Mouse (Mus musculus) cerebellum, adult 11 months (tissue): Measurements from ENCODE around the gene Bid.
"Not testable (repeated sequence)": the region's sequence is repeated elsewhere in the genome, so short reads cannot be mapped to it uniquely, and the experiment has no call there.

Experiments
- DNase-seq: peaks from one replicate; pipeline ENCODE4 v3.0.0; 2022

Gene Bid

DNA sequence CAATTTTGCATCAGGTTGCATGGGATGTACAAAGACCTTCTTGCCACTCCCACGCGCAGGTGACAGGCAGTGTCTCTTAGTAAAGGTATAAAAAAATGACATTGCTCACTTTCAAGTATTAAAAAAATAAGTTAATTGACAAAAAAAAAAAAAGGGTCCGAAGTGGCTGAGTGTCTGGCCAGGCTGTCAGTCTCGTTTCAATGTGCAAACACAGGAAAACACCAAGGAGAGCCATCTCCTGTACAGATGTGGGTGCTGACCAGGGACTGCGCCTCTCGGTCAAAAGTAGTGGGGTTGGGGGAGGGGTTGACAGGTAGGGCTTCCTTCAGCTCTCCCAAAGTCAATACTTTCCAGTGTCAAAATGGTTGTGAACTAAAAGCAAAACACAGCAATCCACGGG, 17.0 kb upstream of the Bid start:
- DNase-seq = no peak

DNA sequence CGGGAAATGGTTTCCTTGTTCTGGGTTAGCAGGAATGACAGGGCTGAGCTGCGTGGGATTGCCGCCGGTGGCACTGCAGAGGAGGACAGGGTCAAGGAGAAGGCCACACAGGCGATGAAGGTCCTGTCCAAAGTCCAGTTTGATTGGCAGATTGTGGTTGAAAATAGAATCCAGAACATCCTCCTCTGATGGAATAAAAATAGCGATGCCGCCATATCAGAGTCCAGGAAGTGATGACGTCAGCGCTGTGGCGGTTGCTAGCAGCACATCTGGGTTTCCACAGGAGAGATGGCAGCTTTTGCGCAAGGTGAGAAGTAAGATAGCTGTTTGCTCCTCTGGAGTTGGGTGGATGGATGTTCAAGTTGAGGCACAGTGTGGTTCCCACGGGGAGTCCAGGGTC, 15.9 kb upstream of the Bid start:
- DNase-seq = no peak

DNA sequence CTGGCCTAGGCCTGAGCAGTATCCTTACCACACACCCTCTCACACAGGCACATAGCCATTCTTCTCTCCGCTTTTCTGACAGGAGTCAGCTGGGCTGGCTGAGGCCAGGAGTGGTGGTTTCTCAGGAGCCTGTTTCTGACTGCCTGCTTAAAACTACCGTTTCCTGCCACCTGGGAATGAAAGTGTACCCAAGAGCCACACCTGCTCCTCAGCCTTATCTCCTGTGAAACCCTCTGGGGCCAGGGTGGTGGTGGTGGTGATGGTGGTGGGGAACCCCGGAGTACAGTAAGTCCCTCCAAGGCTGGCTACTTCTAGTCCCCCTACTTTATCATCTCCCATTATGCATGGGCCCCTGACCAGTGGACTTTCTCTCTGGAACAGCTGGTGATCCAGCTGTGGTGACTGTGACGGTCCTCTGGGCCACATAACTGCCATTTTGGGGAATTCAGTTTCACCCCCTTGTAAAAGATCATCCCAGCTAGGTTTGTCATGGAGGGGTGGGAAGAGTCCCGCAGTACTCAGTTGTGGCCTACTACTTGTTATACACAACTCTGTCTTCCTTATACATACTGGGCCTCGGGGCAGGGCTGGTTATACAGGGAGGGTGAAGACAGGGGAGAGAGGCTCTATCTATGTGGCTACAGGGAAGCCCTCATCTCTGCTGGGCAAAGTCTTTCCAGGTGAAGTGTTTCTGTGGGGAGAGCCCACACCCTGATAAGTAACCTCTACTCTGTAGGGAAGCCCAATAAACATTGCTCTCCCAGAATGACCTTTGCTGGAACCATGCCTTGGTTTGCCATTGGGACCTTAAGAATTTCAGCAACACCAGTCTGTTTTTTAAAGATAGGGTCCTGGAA, 14.0 kb upstream of the Bid start:
- DNase-seq = no peak

DNA sequence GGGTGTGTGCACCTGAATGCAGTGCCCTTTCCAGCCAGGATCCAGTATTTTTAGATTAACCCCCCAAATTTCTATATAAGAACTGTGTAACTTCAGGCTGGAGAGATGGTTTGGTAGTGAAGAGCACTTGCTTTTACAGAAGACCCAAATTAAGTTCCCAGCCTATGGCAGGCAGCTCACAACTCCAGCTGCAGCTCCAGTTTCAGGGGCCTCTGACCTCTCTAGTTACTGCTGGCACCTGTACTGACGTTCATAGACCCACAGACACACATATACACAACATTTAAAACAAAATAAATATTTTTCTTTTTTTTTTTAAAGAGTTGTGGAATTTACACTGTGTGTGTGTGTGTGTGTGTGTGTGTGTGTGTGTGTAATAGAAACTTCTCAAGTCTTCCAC, 12.8 kb upstream of the Bid start:
- DNase-seq = no peak

DNA sequence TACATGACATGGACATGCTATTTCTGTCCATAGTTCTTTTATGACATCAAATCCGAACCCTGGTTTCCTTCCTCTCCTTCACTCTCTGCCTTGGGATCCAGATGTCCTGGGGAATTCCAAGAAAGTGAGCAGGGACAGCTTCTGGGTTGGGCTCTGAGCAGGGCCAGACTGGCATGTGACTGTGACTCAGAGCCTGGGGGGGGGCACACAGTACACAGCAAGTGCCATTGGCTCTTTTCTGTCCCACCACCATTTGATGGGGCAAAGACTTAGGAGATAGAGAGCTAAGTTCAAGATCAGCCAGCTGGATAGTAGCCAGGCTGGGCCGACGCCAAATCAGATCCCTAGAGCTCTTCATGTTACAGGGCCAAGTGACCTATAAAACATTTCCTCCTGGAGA, 11.1 kb upstream of the Bid start:
- DNase-seq = peak; percentile 20

DNA sequence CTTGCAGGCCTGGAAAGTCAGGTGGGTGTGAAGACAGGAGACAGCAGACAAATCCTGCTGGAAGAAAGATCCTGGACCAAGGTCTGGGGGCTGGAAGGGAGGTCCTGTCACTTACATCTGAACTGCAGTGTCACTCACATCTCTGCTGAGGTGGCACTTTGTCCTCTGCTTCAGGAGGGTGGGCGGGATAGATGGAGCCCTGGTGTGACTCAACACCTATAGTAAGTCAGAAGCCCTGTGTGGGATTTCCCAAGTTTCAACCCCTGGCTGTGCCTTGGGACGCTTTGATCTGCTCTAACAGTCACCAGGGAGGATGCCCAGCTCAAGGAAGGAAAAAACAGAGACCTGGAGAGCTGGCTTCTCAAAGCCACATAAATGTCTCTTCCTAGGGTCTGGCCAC, 10.2 kb upstream of the Bid start:
- DNase-seq = no peak

DNA sequence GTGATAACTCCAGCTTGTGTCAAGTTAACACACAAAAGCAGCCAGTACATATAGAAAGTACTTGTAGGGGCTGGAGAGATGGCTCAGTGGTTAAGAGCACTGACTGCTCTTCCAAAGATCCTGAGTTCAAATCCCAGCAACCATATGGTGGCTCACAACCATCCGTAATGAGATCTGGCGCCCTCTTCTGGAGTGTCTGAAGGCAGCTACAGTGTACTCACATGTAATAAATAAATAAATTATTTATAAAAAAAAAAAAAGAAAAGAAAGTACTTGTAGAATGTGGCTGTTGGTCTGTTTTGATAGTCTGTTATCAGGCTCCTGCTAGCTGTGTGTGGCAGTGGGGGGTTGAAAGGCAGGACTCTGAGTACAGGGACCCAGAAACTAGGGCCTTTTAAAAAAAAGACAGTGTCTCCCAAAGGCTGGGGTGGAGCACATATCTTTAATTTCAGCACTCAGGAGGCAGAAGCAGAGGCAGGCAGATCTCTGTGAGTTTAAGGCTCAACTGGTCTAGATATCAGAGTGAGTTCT, 8.2 kb upstream of the Bid start:
- not testable (repeated sequence) for DNase-seq

DNA sequence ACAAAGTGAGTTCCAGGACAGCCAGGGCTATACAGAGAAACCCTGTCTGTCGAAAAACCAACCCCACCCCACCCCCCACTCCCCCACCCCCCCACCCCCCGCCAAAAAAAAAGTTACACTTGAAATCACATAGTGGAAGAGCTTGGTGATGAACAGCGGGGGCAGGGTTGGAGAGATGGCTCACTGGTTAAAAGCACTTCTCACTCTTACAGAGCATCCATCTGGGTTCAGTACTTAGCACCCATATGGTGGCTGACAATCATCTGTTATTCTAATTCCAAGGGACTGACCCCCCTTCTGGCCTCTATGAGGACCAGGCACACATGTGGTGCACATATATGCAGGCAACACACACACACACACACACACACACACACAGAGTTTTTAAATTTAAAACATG, 1.3 kb upstream of the Bid start:
- no peak for DNase-seq

DNA sequence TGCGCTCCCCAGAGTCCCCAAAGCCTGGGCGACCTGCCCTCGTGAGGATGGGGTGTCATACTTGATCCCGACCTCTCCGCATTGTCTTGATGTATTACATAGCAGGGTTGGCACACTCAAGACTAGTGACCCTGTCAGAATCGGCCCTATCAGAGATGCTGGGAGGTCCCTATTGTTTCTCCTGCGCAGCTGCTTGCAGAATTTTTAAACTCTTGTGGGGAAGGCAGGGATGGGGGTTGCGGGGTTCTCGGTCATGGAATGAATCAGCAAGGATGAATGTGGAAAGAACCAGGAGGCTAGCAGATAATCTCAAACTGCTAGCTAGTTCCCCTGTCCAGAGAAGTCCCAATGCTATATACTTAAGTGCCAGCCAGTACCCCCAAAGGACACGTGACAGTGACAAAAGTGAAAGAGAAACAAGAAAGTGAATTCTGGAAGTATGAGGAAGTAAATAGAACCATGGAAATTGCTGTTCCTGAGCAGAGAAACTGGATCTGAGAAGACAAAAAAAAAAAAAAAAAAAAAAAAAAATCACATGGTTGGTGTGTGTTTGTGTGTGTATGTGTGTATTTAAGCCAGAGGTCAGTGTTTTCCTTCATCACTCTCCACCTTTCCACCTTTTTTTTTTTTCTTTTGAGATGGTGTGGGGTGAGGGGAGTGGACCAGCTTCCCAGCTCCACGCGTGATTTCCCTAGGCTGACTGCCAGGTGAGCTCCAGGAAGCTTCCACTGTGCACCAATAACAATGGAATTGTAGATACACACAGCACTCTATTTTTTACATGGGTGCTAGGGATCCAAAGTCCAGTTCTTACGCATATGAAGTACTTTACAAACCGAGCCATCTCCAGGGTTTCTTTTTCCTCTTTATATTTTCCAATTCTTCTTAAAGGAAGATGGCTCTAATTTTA, 574 bp upstream of the Bid start:
- DNase-seq = not testable (repeated sequence)

DNA sequence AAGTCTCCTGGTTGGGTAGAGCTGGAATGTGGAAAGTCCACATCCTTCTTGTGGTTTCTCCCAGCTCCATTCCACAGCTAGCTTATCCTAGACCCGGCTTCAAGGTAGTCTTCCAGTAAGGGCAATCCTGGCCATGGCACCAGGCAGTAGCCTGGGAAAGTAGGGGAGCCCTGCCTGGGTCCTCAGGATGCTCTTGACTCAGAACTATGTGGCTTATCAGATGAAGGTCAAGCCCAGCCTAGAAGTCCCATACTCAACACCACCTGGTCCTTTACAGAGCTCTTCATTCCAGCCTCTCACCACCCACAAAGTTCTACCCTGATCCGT, 1.0 kb downstream of the Bid start:
- DNase-seq = no peak

DNA sequence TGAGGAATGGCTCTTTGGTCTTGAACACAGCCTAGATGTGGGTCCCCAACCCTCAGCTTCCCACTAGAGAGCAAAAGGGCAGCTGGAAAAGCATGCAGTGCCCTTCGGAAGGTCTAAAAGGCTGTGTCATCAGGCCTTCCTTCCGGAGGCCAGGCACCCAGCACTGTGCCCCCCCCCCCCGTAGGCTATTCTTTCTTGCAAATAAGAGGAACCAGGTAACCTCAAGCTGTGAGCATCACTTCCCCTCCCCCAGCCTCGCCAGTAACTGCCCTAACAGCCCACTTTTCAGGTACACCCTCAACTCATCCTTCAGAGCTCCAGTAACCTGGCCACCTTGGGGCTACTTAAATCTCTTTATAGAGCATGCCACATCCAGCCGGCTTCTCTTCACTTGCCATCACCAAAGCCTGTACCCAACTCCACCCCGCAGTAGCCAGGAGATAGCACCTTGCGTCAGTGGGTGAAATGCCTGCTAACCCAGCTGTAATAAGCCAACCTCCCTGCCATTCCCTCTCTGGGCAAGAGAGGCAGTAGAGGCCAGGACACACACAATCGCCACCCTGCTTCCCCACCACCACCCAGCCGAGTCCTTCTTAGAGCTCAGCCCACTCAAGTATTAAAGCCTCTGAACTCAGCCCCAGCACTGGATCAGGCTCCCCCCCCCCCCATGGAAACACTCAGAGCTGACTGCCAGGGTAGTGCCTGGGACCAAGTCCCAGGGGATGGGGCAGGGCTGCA, 1.6 kb downstream of the Bid start:
- DNase-seq = no peak

DNA sequence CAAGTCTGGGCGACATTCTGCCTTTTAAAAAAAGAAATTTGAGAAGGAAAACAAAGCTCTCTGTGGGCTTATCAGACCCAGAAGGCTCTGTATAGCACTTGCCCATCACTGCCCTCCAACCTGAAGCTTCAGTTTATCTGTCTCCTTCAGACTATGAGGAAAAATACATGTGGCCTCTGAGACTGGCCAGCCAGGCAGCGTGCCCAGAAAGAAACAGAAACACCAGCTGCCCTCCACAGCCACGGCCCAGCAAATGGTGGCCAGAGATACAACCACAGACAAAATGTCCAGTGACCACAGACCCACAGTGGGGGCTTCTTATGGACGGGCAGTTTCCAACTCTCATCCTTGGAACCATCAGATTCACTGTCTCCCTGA, 2.1 kb downstream of the Bid start:
- DNase-seq = no peak

DNA sequence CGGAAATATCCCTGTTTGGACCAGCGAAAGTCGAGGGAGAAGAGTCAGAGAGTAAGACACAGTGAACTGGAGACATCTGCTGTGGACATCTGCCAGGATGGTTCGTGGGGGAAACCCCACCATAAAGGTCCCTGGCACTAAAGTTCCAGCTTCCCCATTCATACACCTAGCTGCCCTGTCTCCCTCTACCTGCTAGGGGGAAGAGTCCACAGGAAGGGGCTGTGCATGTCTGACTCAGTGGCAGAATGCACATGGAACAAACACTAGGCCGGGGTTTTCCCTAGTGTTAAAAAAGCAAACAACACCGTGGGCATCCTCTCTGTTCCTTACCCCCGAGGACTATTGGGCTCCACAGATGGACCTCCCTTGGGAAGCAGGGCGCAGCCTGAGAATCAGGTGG, 2.9 kb downstream of the Bid start:
- DNase-seq = no peak

DNA sequence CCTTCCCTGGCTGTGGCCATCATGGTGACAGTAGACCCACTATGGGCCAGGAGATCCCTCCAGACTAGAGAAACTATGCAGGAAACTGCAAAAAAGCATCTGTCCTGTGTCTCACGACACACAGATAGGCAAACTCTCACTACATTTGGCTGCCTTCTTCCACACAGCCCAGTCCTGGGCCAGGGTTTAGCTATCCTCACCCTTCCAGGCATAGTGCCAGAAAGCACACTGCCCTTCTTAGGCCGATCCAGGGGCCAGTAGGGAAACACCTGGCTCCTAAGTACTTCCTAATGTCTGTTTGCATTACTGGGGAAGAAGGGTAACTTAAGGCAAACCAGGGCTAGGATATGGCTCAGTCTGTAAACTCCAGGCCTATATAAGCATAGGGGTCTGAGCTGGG, 3.7 kb downstream of the Bid start:
- no peak for DNase-seq

DNA sequence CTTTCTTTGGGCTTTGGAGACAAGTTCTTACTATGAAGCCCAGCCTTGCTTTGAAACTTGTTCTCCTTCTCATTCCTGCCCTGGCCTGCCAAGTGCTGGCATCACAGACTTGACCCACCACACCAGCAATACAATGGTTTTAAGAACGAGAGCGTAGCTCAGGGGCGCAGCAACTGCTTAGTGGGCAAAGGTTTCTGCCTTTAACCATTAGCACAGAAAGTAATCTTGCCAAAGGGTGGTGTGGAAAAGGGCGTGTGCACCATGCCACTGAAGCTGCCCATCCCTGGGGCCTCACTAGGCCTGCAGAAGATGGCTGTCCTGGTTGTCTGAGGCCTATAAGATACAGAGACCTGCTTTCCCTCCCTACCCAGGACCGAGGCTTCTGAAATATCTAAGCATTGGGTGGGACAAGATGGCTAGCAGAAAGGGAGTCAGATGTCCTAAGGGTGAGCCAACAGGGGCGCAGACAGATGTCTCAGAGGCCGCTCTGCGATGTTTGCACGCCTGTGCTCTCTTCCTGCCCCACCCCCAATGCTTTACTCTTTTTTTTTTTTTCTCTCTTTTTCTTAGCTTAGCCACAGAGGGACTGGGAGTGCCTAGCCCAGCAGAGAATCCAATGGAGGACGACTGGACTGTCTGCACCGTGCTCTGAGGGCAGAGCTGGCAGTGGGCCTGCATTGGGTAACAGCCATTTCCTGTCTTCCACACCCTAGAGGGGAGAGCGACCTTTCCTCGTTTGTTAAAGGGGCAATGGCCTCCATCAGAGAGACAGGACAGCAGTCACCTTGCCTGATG, 5.2 kb downstream of the Bid start:
- no peak for DNase-seq

DNA sequence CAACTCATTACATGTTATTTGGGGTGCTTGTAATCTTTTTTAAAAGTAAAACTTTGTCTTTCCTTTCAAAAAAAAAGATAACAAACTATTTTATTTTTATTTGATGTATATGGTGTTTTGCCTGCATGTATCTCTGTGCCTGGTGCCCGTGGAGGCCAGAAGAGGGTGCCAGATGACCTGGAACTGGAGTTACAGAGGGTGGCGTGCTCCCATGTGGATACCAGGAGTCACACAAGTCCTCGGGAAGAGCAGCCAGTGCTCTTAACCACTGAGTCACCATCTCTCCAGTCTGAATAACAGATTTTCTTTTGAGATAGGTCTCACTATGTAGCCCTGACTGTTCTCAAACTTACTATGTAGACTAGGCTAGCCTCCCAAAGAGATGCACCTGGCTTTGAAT, 7.2 kb downstream of the Bid start:
- DNase-seq = no peak

DNA sequence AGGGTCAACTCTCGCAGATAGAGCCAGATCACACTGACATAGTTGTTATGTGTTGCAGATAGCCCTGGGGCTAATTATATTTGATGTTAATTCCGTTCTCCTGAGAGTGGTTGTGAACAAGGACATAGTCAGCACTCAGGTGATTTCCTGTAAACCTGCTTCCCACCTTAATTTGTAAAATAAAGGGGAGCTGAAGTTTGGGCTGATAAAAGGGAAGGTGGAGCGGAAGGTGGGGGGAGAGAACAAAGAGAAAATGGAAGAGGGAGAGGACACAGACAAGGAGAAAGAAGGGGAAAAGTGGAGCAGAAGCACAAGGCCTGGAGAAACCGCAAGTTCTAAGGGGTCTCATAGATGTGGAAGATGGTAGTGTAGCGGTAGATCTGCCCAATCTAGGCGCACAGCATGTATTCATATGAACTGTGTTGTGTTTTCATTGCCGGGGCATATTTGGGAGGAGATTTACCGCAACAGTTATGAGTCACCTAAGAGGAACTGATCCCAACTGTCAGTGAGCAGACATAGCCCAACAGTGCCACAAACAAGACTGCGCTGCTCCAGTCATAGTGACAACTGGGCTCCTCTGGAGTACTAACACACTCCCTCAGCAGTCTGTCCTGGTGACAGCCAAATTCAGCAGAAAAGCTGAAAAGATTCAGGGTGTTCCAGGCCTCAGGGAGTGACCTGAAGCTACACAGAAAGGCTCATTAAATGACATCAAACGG, 8.6 kb downstream of the Bid start:
- DNase-seq = not testable (repeated sequence)

DNA sequence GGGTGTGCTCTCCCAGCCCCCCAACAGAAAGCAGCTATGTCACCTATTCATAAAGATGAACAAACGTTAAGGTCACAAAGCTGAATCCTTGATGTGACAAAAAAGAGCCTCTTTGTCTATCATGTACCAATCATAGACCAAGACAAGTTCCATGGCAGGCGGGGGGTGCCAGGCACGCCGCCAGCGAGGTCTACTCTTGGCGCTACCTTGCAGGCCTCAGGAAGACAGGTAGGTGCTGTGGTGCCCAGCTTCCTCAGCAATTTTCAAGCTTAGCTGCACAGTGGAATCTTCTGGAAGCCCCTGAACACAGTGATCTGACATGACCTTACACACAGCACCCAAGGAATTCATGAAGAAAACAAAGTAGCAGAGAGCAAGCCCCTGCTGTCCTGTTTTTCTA, 10.1 kb downstream of the Bid start:
- no peak for DNase-seq

DNA sequence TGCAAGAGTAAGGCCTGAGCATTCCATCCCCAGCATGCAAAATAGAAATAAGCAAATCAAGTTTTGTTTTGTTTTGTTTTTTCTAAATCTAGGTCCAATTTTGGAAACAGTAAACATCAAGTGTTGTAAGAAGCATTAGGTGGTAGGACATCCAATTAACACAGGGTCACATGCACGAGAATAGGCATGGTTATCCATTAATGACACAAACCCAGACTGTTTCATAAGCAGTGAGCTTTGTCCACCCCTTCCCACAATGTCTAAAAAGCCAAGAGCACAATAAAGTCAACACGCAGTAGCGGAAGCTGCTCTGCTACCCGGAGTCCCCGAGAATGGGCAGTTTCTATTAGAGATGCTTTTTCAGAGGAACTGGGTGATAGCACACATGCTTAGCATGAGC, 11.5 kb downstream of the Bid start:
- no peak for DNase-seq

DNA sequence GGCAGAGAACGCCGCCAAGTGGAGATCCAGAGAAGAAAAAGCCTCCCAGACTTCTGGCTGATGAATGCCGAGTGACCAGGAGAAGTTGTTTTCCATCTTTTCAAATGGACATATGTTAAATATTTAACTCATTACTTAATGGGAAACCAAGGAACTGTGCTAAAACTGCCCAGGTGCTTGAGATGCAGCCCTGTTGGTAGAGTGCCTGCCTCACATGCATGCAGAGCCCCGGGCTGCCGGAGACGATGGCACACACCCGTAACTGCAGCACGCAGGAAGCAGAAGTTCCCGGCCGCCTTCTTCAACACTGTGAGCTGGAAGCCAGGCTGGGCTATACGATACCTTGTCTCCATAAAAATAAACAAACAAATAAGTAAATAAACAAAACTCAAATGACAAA, 12.7 kb downstream of the Bid start:
- no peak for DNase-seq

DNA sequence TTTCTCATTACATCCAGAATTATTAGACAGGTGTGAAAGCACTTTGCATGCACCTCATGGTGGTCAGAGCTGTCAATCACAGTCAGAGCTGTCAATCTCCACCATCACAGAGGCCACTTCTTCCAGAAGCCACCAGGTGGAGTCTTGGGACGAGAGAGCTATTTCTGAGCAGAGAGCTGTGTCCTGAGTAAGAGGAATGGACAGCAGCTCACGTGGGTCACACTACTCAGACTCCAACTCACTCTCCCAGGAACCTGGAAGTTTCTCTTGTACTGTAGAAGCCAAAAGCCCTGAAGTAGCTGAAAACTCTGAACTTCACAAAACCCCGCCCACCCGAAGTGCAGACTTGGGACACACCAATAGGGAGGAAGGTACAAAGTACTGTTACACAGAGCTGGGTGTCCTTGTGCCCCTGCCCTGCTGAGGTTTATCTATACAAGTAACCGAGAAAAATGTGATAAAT, 13.2 kb downstream of the Bid start:
- DNase-seq = no peak
